Mouse (Mus musculus) kidney, adult 2 months (tissue): ENCODE results near the gene Zdhhc13.

Source experiments
- CTCF ChIP-seq: fragments of 200-500 bp; conservative IDR thresholded peaks from 2 replicates; pipeline ENCODE4 v1.5.1; 2011; ENCODE audit warnings: low read depth, mild to moderate bottlenecking, control low read depth, low read length, moderate library complexity, mixed read lengths; ENCODE audit not compliant: insufficient read depth, insufficient read length
- POLR2A ChIP-seq: fragments of 200-500 bp; IDR thresholded peaks from one replicate; pipeline ENCODE4 v1.6.1; 2011; ENCODE audit warnings: low read depth, low read length, control low read depth

- TF ChIP-seq CTCF (no peak), POLR2A (no peak)
Observed at GRCm38 (mm10) chr7:48836949-48837348, 48.1 kb downstream of the Zdhhc13 start.
